Mouse (Mus musculus): ENCODE measurements around the gene Stab2. TPM values are rescaled to one million over a fixed set of nuclear protein-coding genes. Genes with fewer than 3 reads are reported as not detected.

Gene Stab2
- polyA plus RNA-seq, 1 experiment = 0.05 TPM

GRCm38 (mm10) chr10:86815133-86815532 is 192.7 kb downstream of the Stab2 start:
- no peak for TF ChIP-seq MYOD1 (IDR thresholded peaks at IDR 0.05; ENCODE audit: control insufficient read depth, insufficient read length, low read depth)
- TF ChIP-seq MAX (IDR thresholded peaks at IDR 0.05) = no peak
- TF ChIP-seq CEBPB (IDR thresholded peaks at IDR 0.05; ENCODE audit: low read depth) = no peak
- no peak for TF ChIP-seq MYOG (IDR thresholded peaks at IDR 0.05; ENCODE audit: control insufficient read depth, extremely low read depth, insufficient read length)
- TF ChIP-seq CTCF (IDR thresholded peaks at IDR 0.05; ENCODE audit: control insufficient read depth, insufficient read depth, insufficient read length) = no peak
- no peak for TF ChIP-seq FOSL1 (IDR thresholded peaks at IDR 0.05; ENCODE audit: insufficient read depth, low read length, poor library complexity, severe bottlenecking)
- TF ChIP-seq USF1 (IDR thresholded peaks at IDR 0.05; ENCODE audit: low read depth) = no peak
- Histone ChIP-seq H3ac (ENCODE audit: control insufficient read depth, insufficient read length, low read depth) (no peak overlapping the region), H3K27me3 (ENCODE audit: control insufficient read depth, insufficient read depth, insufficient read length) (no peaks in the 10 kb centered on the region), H3K36me3 (ENCODE audit: control insufficient read depth, insufficient read depth) (peaks cover 35% of the 10 kb centered on the region), H3K4me3 (ENCODE audit: insufficient read depth, poor library complexity, severe bottlenecking) (no peak overlapping the region), H3K79me3 (ENCODE audit: low read depth) (peaks cover 5% of the 10 kb centered on the region), H3K79me2 (ENCODE audit: control insufficient read depth, insufficient read depth) (peaks cover 13% of the 10 kb centered on the region)

DNA sequence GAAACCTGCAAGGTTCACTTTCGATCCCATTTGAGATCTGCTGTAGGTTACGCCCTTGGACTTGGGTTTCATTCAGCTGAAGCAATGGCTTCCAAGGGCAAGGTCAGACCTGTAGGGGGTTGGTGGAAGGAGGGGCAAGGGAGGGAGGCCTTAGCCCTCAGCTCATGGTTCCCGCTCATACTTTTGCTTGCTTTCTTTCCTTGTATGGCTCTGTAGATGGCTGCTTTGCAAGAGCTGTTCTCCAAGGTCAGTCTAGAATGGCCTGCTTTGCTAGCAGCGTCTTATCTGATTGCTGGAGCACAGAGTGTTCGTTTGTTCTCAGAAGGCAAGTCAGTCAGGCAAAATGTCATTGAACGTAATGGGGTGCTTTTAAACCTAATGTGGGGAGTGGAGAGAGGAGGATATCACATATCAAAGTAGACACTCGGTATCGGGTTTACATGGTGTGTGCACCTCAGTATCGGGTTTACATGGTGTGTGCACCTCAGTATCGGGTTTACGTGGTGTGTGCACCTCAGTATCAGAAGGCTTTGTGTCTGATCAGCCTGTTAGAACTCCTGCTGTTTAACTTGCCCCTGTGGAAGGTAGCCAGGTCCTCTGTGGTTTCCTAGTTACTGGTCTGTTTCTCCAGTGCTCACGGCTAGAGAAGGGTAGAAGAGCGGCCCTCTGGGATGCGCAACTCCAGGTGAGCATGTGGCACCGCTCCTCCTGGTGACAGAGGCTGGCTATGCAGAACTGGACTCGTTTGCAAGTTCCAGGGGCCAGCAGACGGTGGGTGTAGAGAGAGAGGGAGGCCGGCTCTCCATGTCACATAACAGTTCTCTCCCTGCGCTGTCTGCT is 193.3 kb downstream of the Stab2 start:
- H3ac ChIP-seq (ENCODE audit: control insufficient read depth, insufficient read length, low read depth) = no peak overlapping the region
- H3K36me3 ChIP-seq (ENCODE audit: control insufficient read depth, insufficient read depth) = peaks cover 28% of the 10 kb centered on the region
- TF ChIP-seq USF1 (IDR thresholded peaks at IDR 0.05; ENCODE audit: low read depth) (no peak), MYOG (IDR thresholded peaks at IDR 0.05; ENCODE audit: control insufficient read depth, extremely low read depth, insufficient read length) (no peak), MAX (IDR thresholded peaks at IDR 0.05) (no peak), MYOD1 (IDR thresholded peaks at IDR 0.05; ENCODE audit: control insufficient read depth, insufficient read length, low read depth) (no peak), FOSL1 (IDR thresholded peaks at IDR 0.05; ENCODE audit: insufficient read depth, low read length, poor library complexity, severe bottlenecking) (no peak), CTCF (IDR thresholded peaks at IDR 0.05; ENCODE audit: control insufficient read depth, insufficient read depth, insufficient read length) (no peak), CEBPB (IDR thresholded peaks at IDR 0.05; ENCODE audit: low read depth) (no peak)
- H3K27me3 ChIP-seq (ENCODE audit: control insufficient read depth, insufficient read depth, insufficient read length) = no peaks in the 10 kb centered on the region
- no peak overlapping the region for H3K4me3 ChIP-seq (ENCODE audit: insufficient read depth, poor library complexity, severe bottlenecking)
- H3K79me2 ChIP-seq (ENCODE audit: control insufficient read depth, insufficient read depth) = peaks cover 19% of the 10 kb centered on the region
- H3K79me3 ChIP-seq (ENCODE audit: low read depth) = peaks cover 7% of the 10 kb centered on the region

GRCm38 (mm10) chr10:86810612-86811011 is 197.2 kb downstream of the Stab2 start:
- Histone ChIP-seq H3K27me3 (ENCODE audit: control insufficient read depth, insufficient read depth, insufficient read length) (no peaks in the 10 kb centered on the region), H3K79me3 (ENCODE audit: low read depth) (peaks cover 23% of the 10 kb centered on the region), H3K36me3 (ENCODE audit: control insufficient read depth, insufficient read depth) (peaks cover 35% of the 10 kb centered on the region), H3K4me3 (ENCODE audit: insufficient read depth, poor library complexity, severe bottlenecking) (no peak overlapping the region), H3ac (ENCODE audit: control insufficient read depth, insufficient read length, low read depth) (no peak overlapping the region), H3K79me2 (ENCODE audit: control insufficient read depth, insufficient read depth) (peaks cover 48% of the 10 kb centered on the region)
- TF ChIP-seq FOSL1 (IDR thresholded peaks at IDR 0.05; ENCODE audit: insufficient read depth, low read length, poor library complexity, severe bottlenecking) (no peak), CEBPB (IDR thresholded peaks at IDR 0.05; ENCODE audit: low read depth) (no peak), MYOG (IDR thresholded peaks at IDR 0.05; ENCODE audit: control insufficient read depth, extremely low read depth, insufficient read length) (no peak), USF1 (IDR thresholded peaks at IDR 0.05; ENCODE audit: low read depth) (no peak), MAX (IDR thresholded peaks at IDR 0.05) (no peak), MYOD1 (IDR thresholded peaks at IDR 0.05; ENCODE audit: control insufficient read depth, insufficient read length, low read depth) (no peak), CTCF (IDR thresholded peaks at IDR 0.05; ENCODE audit: control insufficient read depth, insufficient read depth, insufficient read length) (no peak)

DNA sequence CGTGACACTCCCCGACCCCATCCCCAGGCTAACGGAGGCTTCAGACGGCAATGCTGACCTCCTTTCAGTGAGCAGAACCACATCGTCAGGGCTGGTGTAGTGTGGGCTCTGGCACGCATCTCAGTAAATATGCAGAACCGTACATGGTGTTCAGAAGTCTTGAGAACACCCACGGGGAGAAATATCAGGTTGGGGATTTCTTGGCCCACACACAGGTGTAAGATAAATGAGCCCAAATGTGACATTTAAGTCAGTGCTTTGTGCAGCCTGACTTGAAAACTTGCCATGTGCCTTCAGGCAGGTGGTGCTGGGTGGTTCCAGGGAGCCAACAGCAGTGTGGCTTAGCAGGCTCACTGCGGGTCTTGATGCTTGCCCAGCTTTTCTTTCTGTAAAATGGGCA is 197.8 kb downstream of the Stab2 start:
- Histone ChIP-seq H3K36me3 (ENCODE audit: control insufficient read depth, insufficient read depth) (peaks cover 36% of the 10 kb centered on the region), H3ac (ENCODE audit: control insufficient read depth, insufficient read length, low read depth) (no peak overlapping the region), H3K27me3 (ENCODE audit: control insufficient read depth, insufficient read depth, insufficient read length) (no peaks in the 10 kb centered on the region), H3K4me3 (ENCODE audit: insufficient read depth, poor library complexity, severe bottlenecking) (no peak overlapping the region), H3K79me3 (ENCODE audit: low read depth) (peaks cover 24% of the 10 kb centered on the region), H3K79me2 (ENCODE audit: control insufficient read depth, insufficient read depth) (peaks cover 54% of the 10 kb centered on the region)
- no peak for TF ChIP-seq MAX (IDR thresholded peaks at IDR 0.05)
- TF ChIP-seq USF1 (IDR thresholded peaks at IDR 0.05; ENCODE audit: low read depth) = no peak
- TF ChIP-seq CTCF (IDR thresholded peaks at IDR 0.05; ENCODE audit: control insufficient read depth, insufficient read depth, insufficient read length) = no peak
- TF ChIP-seq MYOG (IDR thresholded peaks at IDR 0.05; ENCODE audit: control insufficient read depth, extremely low read depth, insufficient read length) = no peak
- no peak for TF ChIP-seq MYOD1 (IDR thresholded peaks at IDR 0.05; ENCODE audit: control insufficient read depth, insufficient read length, low read depth)
- TF ChIP-seq FOSL1 (IDR thresholded peaks at IDR 0.05; ENCODE audit: insufficient read depth, low read length, poor library complexity, severe bottlenecking) = no peak
- TF ChIP-seq CEBPB (IDR thresholded peaks at IDR 0.05; ENCODE audit: low read depth) = no peak

GRCm38 (mm10) chr10:86808013-86808758 is 199.6 kb downstream of the Stab2 start:
- Histone ChIP-seq H3K27me3 (ENCODE audit: control insufficient read depth, insufficient read depth, insufficient read length) (no peaks in the 10 kb centered on the region), H3K79me3 (ENCODE audit: low read depth) (peaks cover 35% of the 10 kb centered on the region), H3K36me3 (ENCODE audit: control insufficient read depth, insufficient read depth) (peaks cover 47% of the 10 kb centered on the region), H3K4me3 (ENCODE audit: insufficient read depth, poor library complexity, severe bottlenecking) (no peak overlapping the region), H3K79me2 (ENCODE audit: control insufficient read depth, insufficient read depth) (peaks cover 72% of the 10 kb centered on the region), H3ac (ENCODE audit: control insufficient read depth, insufficient read length, low read depth) (no peak overlapping the region)
- TF ChIP-seq CTCF (IDR thresholded peaks at IDR 0.05; ENCODE audit: control insufficient read depth, insufficient read depth, insufficient read length) (no peak), CEBPB (IDR thresholded peaks at IDR 0.05; ENCODE audit: low read depth) (no peak), MAX (IDR thresholded peaks at IDR 0.05) (no peak), MYOD1 (IDR thresholded peaks at IDR 0.05; ENCODE audit: control insufficient read depth, insufficient read length, low read depth) (no peak), USF1 (IDR thresholded peaks at IDR 0.05; ENCODE audit: low read depth) (no peak), MYOG (IDR thresholded peaks at IDR 0.05; ENCODE audit: control insufficient read depth, extremely low read depth, insufficient read length) (no peak), FOSL1 (IDR thresholded peaks at IDR 0.05; ENCODE audit: insufficient read depth, low read length, poor library complexity, severe bottlenecking) (no peak)
